Mouse (Mus musculus) lung, adult 2 months (tissue): Measurements from ENCODE around the gene Nexn. TPM values are rescaled to one million over a fixed set of nuclear protein-coding genes. Genes with fewer than 3 reads are reported as not detected.
A peak's percentile ranks its signal among the peaks of the same experiment; 100 is the strongest.

ENCODE experiments used
- DNase-seq: peaks from one replicate; pipeline ENCODE4 v3.0.0; 2022
- H3K4me1 ChIP-seq: fragments of 200-500 bp; 2 replicates; pipeline ENCODE4 v1.6.1; 2011; ENCODE audit warnings: low read length; ENCODE audit not compliant: control insufficient read depth, insufficient read depth
- H3K4me3 ChIP-seq: fragments of 200-500 bp; replicated peaks from 2 replicates; pipeline ENCODE3; 2011; ENCODE audit warnings: low read depth, mild to moderate bottlenecking, control low read depth, low read length; ENCODE audit errors: extremely low read depth
- CTCF ChIP-seq: fragments of 200-500 bp; IDR thresholded peaks from 2 replicates; pipeline ENCODE4 v1.5.1; 2011; ENCODE audit warnings: mild to moderate bottlenecking, low read length, control low read depth; ENCODE audit not compliant: insufficient read depth
- POLR2A ChIP-seq: fragments of 200-500 bp; IDR thresholded peaks from 2 replicates; pipeline ENCODE4 v1.6.1; 2011; ENCODE audit warnings: low read depth, mild to moderate bottlenecking, control low read depth, low read length, borderline replicate concordance; ENCODE audit errors: extremely low read depth
- WGBS: fragments of 180-500 bp; shearing (Covaris S2); methylation state at CpG from one replicate; pipeline ENCODE4 v1.1.7; 2018; 5-methylcytosine and 5-hydroxymethylcytosine counted together
- polyA plus RNA-seq: library from polyadenylated mRNA; depleted of rRNA; stranded (reverse); fragments of >200 nt; gene quantifications from 2 replicates; pipeline ENCODE4 v1.2.3, GENCODE M21; 2012

The Nexn gene
- polyA plus RNA-seq, 1 experiment, result 1.1 TPM

DNA sequence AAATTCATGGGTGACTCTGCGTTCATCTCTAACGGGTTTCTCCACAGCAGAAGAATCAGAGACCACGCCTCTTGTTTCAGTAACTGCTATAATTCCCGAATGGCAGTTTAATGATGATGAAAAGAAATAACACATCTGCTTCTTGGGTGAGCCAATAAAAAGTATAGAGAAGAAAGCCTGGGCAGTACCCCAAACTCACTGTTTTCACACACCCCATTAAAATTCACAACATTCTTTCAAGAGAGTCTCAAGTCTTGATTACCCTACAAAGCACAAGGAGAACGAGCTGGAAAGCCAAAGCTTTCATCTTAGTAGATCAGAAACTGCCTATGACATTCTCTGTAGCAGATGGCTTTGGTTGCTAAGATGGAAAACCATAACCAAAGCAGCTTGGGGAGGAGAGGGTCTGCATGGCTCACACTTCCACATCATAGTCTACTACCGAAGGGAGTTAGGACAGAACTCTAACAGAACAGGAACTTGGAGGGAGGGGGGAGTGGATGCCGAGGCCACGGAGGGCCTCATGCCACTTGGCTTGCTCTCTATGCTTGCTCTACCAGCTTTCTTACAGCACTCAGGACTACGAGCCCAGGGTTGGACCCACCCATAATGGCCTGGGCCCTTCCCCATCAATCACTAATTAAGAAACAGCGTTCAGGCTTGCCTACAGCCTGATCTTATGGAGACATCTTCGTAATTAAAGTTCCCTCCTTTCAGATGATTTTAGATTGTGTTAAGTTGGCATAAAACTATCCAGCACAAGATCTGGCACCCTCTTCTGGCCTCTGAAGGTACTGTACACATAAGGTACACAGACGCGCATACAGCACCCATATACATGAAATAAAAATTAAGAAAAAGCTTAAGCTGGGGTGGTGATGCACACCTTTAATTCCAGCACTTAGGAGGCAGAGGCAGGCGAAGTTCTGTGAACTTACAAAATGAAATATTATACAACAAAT lies 34.5 kb upstream of the Nexn start:
- no peak for DNase-seq
- H3K4me1 ChIP-seq, result peaks cover 4% of the 10 kb centered on the region; the same call in 1 of the 2 replicates
- no peak for TF ChIP-seq POLR2A
- TF ChIP-seq CTCF, result no peak
- H3K4me3 ChIP-seq, result no peak overlapping the region
- 74% methylated on average over 14 of the region's 14 CpGs for WGBS

DNA sequence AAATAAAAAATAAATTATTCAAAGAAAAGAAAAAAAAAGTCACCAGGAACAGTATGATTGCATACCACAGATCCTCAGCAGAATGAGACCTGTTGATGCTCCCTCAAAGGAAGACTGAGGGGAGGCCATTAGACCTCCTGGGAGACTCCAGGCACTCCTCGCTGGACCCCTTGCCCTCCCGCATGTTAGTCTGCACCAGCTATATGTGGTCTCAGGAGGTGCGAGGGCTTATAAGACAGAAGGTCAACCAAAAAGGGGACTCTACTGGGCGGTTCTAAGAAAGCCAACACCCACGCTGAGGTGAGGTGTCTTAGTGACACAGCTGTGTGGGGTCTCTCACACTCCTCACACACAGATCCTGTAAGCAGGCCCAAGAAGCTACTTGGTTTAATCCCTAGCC lies 29.7 kb upstream of the Nexn start:
- TF ChIP-seq CTCF (no peak), POLR2A (no peak)
- Histone ChIP-seq H3K4me1 (0 out of 2 replicates have a peak, but pooled peaks cover 2% of the 10 kb centered on the region), H3K4me3 (no peak overlapping the region)
- WGBS, result 96% methylated on average over 5 of the region's 5 CpGs
- no peak for DNase-seq

DNA sequence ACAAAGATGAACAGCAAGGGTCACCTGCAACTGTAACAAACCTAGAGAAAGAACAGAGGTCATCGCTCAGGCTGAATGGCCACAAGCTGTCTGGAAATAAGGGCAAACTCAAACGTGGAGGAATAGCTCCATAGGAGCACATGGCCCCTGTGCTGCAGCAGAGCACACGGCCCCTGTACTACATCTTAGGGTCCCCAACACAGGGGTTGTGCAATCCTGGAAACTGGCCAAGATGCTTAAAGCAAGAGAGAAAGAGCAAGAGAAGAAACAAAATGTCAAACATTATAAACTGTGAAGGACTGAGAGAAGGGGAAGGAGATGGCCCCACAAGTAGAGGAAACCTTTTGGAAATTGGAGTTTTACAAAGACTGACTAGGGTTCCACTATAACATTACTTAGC lies 28.2 kb upstream of the Nexn start:
- DNase-seq, result no peak
- Histone ChIP-seq H3K4me1 (no peaks in the 10 kb centered on the region), H3K4me3 (no peak overlapping the region)
- 66% methylated on average over 3 of the region's 3 CpGs for WGBS
- TF ChIP-seq POLR2A (no peak), CTCF (no peak)

DNA sequence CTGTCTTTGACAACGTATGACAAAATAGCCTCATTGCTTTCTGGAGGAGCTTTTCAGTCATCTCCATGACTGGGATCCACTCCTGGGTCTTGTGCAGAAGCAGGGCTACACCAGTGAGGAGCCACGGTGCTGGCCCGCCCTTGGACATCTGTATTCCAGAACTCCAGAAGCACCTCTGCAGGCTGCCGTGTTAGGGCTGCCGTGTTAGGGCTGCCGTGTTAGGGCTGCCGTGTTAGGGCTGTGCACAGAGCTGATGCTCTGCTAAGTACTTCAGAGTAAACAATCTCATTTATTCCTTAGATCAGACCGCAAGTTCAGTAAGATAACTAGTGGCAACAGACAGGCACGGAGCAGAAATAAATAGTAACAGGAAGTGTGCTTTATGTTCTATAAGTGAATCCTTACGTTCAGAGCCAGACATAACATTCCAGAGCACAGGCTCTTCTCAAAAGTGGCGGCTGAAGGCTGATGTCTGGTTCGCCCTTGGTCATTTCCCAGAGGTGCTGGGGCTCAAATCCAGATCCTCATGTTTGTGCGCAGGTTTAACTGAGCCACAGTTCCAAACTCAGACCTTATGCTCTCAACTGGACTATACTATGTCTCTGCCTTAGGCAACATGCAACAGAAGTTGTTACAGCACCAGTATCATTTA lies 27.5 kb upstream of the Nexn start:
- TF ChIP-seq CTCF (no peak), POLR2A (no peak)
- no peak for DNase-seq
- no peak overlapping the region for H3K4me3 ChIP-seq
- 66% methylated on average over 13 of the region's 13 CpGs for WGBS
- no peaks in the 10 kb centered on the region for H3K4me1 ChIP-seq

DNA sequence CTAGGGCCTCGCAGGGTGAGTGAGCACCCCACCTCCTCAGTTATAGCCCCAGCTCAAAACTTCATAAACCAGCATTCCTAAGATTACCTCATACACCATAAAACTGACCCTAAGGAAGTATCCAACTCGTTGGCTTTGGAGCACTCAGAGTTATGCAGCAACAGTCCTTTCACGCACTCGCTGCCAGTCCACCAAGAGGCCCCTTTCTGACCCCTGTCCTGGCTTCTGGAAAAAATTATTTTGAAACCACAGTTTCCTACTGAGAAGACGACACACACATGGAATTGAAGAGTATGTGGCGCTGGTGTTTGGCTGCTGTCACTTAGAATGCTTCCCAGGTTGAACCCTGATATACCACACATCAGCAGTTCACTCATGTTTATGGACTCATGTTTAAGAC lies 25.7 kb upstream of the Nexn start:
- Histone ChIP-seq H3K4me3 (no peak overlapping the region), H3K4me1 (no peaks in the 10 kb centered on the region)
- TF ChIP-seq POLR2A (no peak), CTCF (no peak)
- WGBS, result 73% methylated on average over 6 of the region's 6 CpGs
- no peak for DNase-seq

DNA sequence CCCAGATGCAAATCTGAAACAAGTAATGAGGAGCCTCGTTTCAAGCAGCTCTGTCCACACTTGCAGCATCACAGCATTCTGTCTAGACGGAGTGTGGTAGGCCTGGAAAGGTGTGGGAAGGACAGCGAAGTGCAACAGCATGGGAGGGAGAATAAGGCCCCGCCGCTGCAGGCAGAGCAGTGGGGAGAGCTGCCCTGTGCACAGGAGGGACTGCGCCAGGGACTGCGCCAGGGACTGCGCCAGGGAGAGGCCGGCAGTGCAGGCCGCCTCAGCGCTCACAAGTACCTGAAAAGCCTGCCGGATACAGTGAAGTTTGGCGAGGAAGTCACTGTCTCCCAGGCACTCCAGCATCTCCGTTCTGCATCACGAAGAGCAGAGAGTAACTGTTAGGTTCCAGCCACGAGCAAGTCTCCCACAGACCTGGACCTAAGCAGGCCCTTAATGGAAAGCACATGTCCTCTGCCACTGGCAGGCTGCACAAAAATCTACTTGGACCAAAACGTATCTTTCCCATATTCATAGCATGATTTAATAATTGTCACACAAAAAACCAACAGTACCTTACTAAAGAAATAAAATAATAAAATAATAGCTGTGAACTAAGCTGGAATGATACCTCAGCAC lies 24.1 kb upstream of the Nexn start:
- 89% methylated on average over 17 of the region's 17 CpGs for WGBS
- Histone ChIP-seq H3K4me3 (no peak overlapping the region), H3K4me1 (no peaks in the 10 kb centered on the region)
- TF ChIP-seq CTCF (no peak), POLR2A (no peak)
- no peak for DNase-seq

DNA sequence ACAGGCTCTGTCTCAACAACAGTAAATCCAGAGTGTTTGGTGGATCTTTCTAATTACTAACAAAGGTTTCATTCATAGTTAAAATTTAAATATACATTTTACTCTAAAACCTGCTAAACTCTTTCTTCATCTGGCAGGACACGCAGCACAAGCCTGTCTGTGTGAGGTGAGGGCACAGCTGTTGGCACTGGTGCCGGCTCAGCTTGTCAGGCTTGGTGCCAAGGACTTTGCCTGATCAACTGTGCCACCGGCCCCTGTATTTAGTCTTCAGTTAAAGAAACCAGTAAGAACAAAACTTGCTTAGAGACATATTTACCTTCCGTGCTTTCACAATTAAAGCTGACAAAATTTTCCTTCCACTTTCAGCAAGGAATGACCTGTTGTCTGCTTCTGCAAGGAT lies 22.6 kb upstream of the Nexn start:
- TF ChIP-seq POLR2A (no peak), CTCF (no peak)
- DNase-seq, result no peak
- WGBS, result 73% methylated on average over 4 of the region's 4 CpGs

DNA sequence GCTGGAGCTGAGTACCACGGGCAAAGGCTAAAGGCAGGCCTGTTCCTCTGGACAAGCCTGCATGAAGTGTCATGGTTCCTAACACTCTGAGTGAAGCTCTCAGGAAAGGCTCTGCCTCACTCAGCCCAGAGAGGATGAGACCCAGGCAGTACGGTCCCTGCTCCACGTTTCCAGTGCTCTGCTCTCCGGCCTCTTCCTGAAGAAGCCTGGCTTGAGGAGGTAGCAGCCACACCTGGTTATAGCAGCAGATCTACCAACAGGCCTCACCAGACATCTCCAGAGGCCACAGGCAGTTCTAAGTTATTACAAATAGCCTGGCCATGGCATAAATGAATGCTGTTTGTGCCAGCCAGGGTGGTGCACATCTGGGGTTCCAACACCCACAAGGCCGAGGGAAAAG lies 22.1 kb upstream of the Nexn start:
- Histone ChIP-seq H3K4me1 (no peaks in the 10 kb centered on the region), H3K4me3 (no peak overlapping the region)
- WGBS, result 85% methylated on average over 5 of the region's 5 CpGs
- TF ChIP-seq POLR2A (no peak), CTCF (no peak)
- no peak for DNase-seq

More for the DNA sequence above, 22.6 kb upstream of the Nexn start:
- Histone ChIP-seq H3K4me1 (no peaks in the 10 kb centered on the region), H3K4me3 (no peak overlapping the region)

DNA sequence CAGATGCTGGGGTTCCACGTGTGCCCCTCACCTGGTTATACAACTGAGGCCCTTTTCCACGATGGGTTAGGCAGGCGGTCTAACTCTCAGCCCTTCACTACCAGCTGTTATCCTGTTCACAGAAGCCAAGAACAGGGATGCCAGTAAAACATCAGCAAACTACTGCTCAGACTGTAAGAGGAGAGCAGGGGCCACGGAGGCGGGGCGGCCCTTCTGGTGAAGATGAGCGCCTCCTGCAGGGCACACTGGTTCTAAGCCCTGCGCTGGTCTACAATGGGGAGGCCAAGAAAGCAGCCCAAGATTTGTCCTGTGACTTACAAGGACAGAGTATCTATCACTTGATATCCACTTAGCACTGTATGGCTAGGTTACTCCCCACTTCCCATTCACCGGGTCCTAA lies 21.7 kb upstream of the Nexn start:
- TF ChIP-seq POLR2A (no peak), CTCF (0 out of 2 replicates have a peak, but pooled peaks have one; percentile 12)
- H3K4me3 ChIP-seq, result no peak overlapping the region
- no peak for DNase-seq
- WGBS, result 78% methylated on average over 9 of the region's 9 CpGs
- H3K4me1 ChIP-seq, result no peaks in the 10 kb centered on the region

DNA sequence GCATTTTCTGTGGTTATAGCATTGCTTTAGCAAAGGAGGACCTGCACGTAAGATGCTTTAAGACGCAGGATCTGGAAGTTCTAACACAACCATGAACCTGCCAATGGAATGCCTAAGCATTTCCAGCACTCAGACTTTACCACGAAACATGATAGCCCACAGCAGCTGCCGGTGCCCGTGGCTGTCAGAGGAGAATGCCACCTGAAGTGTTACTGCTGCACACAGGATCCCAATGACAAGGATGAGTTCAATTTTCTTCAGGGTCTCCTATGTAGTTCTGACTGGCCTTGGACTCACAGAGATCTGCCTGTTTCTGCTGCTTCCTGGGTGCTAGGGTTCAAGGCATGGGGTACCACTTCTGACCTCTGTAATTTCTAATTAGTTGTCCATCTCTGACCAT lies 18.6 kb upstream of the Nexn start:
- WGBS, result 92% methylated on average over 5 of the region's 5 CpGs
- Histone ChIP-seq H3K4me3 (no peak overlapping the region), H3K4me1 (no peaks in the 10 kb centered on the region)
- DNase-seq, result no peak
- no peak for TF ChIP-seq POLR2A
- TF ChIP-seq CTCF, result no peak
